Mouse (Mus musculus) neural tube, embryonic 13.5 days (tissue): ENCODE results near the gene Gpc6. TPM values are rescaled to one million over a fixed set of nuclear protein-coding genes. Genes with fewer than 3 reads are reported as not detected.
A peak's percentile ranks its signal among the peaks of the same experiment; 100 is the strongest.

Experiments
- ATAC-seq: fragments of 200-750 bp; cut with Nextera tagmentation; 2 replicates; pipeline ENCODE4 v1.8.0; 2017; ENCODE audit warnings: low read depth, mild to moderate bottlenecking, moderate TSS enrichment, moderate library complexity
- H3K27ac ChIP-seq: fragments of 300-500 bp; sonication (generic); replicated peaks from 2 replicates; pipeline ENCODE4 v1.5.1; 2015; ENCODE audit warnings: moderate library complexity, mild to moderate bottlenecking, inconsistent platforms
- H3K27me3 ChIP-seq: fragments of 300-500 bp; sonication (generic); 2 replicates; pipeline ENCODE4 v1.6.1; 2015; ENCODE audit warnings: mild to moderate bottlenecking, inconsistent platforms
- H3K36me3 ChIP-seq: fragments of 300-500 bp; sonication (generic); 2 replicates; pipeline ENCODE4 v1.6.1; 2015; ENCODE audit warnings: mild to moderate bottlenecking, inconsistent platforms
- H3K4me1 ChIP-seq: fragments of 300-500 bp; sonication (generic); replicated peaks from 2 replicates; pipeline ENCODE4 v1.6.1; 2015; ENCODE audit warnings: inconsistent platforms
- H3K4me2 ChIP-seq: fragments of 300-500 bp; sonication (generic); 2 replicates; pipeline ENCODE4 v1.6.1; 2015; ENCODE audit warnings: inconsistent platforms, mild to moderate bottlenecking, moderate library complexity
- H3K4me3 ChIP-seq: fragments of 300-500 bp; sonication (generic); 2 replicates; pipeline ENCODE4 v1.5.1; 2015; ENCODE audit warnings: mild to moderate bottlenecking, inconsistent platforms
- H3K9ac ChIP-seq: fragments of 300-500 bp; sonication (generic); 2 replicates; pipeline ENCODE4 v1.6.1; 2015; ENCODE audit warnings: moderate library complexity, mild to moderate bottlenecking, inconsistent platforms
- H3K9me3 ChIP-seq: fragments of 300-500 bp; sonication (generic); 2 replicates; pipeline ENCODE4 v1.6.1; 2016; ENCODE audit warnings: inconsistent platforms
- WGBS: fragments of 180-500 bp; shearing (Covaris S2); methylation state at CpG from one replicate; pipeline ENCODE4 v1.1.7; 2015; 5-methylcytosine and 5-hydroxymethylcytosine counted together
- polyA plus RNA-seq: library from polyadenylated mRNA; unstranded; fragments of >200 nt; fragmentation: Nextera tagmentation; extraction: Ambion mirVana; gene quantifications from 2 replicates; pipeline ENCODE4 v1.2.1, GENCODE M21; 2015

Gene Gpc6
- polyA plus RNA-seq, 1 experiment from 2014 or later: 22.1 TPM

DNA sequence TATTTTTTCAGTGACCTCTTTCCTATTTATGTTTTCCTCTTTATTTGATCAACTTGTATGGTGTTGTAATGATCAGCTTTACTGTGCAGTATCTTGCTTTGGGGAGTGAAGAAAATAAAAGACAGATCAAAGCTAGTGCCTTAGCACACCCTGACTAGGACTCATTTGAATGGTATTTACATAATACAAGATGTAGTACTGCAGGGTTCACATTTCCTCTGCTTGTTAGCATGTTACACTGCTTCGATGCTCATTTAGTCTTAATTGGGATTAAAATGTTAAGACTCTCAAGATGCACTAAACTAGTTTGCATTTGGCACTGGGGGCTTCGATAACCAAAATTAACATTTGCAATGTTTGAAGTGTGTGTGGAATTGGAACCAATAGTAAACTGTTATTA lies 803.6 kb downstream of the Gpc6 start:
- Histone ChIP-seq H3K4me2 (no peak overlapping the region), H3K4me1 (no peaks in the 10 kb centered on the region; the same call in 1 of the 2 replicates), H3K4me3 (no peak overlapping the region), H3K27ac (no peak overlapping the region), H3K36me3 (no peaks in the 10 kb centered on the region), H3K9ac (no peak overlapping the region), H3K27me3 (no peaks in the 10 kb centered on the region), H3K9me3 (no peaks in the 10 kb centered on the region)
- ATAC-seq: no peak
- WGBS: 89% methylated on average over 2 of the region's 2 CpGs

DNA sequence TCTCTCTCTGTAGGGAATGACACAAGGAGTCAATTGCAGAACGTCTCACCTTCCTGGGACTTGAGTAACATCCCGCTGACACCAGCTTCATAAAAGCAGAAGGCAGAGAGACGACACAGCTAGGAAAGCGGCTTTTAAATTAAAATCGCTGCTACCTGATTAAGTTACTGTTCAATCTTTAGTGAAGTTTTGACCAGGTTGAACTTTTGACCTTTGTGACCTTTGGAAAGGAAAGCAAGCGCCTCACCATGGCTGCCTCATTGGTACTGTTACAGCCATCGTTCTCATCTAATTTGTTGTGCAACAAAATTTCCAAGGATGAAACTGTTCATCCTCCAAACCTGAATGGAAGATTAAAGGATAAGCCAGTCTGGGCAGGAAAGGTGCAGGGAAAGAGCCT lies 830.1 kb downstream of the Gpc6 start:
- WGBS: 84% methylated on average over 7 of the region's 7 CpGs
- no peak overlapping the region for H3K27ac ChIP-seq
- no peak overlapping the region for H3K4me2 ChIP-seq
- ATAC-seq: no peak
- H3K36me3 ChIP-seq: no peaks in the 10 kb centered on the region
- H3K4me3 ChIP-seq: no peak overlapping the region
- no peaks in the 10 kb centered on the region; the same call in 1 of the 2 replicates for H3K9me3 ChIP-seq
- H3K9ac ChIP-seq: no peak overlapping the region
- no peaks in the 10 kb centered on the region for H3K27me3 ChIP-seq
- peaks cover 13% of the 10 kb centered on the region for H3K4me1 ChIP-seq

DNA sequence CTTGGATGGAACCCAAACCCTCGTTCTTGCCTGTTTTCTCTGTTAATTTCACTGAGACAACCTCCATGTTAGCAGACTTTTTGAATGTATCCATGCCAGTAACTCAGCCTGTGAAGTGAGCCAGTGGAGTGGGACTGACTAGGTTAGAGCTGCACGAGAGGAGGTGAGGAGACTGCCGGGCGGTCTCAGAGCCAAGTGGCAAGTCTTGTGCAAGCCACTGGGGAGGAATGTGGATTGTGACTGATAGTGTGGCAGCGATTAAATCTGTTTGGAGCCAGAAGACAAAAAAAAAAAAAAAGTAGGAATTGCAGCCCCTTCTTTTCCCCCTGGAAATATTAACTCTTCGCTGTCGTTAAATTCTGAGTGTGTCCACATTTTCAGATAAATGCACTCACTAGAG lies 831.4 kb downstream of the Gpc6 start:
- 79% methylated on average over 7 of the region's 7 CpGs for WGBS
- no peak overlapping the region for H3K4me2 ChIP-seq
- no peaks in the 10 kb centered on the region for H3K36me3 ChIP-seq
- ATAC-seq: no peak
- H3K9ac ChIP-seq: no peak overlapping the region
- H3K4me3 ChIP-seq: no peak overlapping the region
- no peak overlapping the region for H3K27ac ChIP-seq
- peaks cover 16% of the 10 kb centered on the region for H3K4me1 ChIP-seq
- no peaks in the 10 kb centered on the region for H3K27me3 ChIP-seq
- no peaks in the 10 kb centered on the region for H3K9me3 ChIP-seq

GRCm38 (mm10) chr14:117757790-117758358 lies 832.8 kb downstream of the Gpc6 start:
- Histone ChIP-seq H3K9me3 (no peaks in the 10 kb centered on the region), H3K27ac (no peak overlapping the region), H3K9ac (no peak overlapping the region), H3K27me3 (no peaks in the 10 kb centered on the region), H3K4me3 (no peak overlapping the region), H3K4me2 (no peak overlapping the region), H3K4me1 (peaks cover 18% of the 10 kb centered on the region), H3K36me3 (no peaks in the 10 kb centered on the region)
- WGBS: 48% methylated on average over 6 of the region's 6 CpGs
- no peak for ATAC-seq

DNA sequence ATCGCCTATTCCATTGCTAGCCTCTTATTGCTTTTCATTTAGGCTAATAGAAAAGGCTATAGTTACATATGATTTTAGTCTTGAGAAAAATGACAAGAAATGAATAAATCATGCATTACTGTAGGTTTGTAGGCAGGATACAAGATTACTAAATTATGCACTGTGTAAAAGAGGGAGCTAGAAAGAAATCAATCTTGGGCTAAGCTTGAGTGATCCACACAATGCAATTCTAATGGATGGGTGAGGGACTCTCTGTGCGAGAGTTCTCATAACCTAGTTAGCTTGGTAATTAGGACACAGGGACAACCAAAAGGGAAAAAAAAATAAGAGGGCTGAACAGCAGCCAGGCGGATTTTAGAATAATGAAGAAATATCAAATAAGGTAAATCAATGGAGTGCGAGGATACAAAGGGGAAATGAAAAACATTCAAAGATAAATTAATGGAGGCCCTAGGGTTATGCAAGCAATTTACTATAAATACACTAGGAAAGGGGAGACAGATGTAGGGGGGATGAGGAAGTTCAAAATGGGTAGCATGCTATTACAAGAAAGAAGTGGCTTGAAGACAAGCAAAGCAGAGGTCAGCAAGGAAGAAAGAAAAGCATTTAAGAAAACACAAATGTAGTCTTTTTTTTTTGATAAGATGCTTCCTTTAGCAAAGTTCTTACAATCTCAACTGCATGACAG lies 835.9 kb downstream of the Gpc6 start:
- Histone ChIP-seq H3K27ac (no peak overlapping the region), H3K4me1 (peaks cover 22% of the 10 kb centered on the region), H3K4me2 (no peak overlapping the region), H3K9me3 (no peaks in the 10 kb centered on the region), H3K9ac (no peak overlapping the region), H3K36me3 (no peaks in the 10 kb centered on the region), H3K4me3 (no peak overlapping the region), H3K27me3 (no peaks in the 10 kb centered on the region)
- ATAC-seq: no peak
- 58% methylated on average over 4 of the region's 4 CpGs for WGBS

- H3K4me1 ChIP-seq: peaks cover 14% of the 10 kb centered on the region; the same call in 1 of the 2 replicates
- no peaks in the 10 kb centered on the region for H3K9me3 ChIP-seq
- no peak overlapping the region for H3K4me3 ChIP-seq
- no peak overlapping the region for H3K9ac ChIP-seq
- H3K27me3 ChIP-seq: no peaks in the 10 kb centered on the region
- H3K4me2 ChIP-seq: no peak overlapping the region
- H3K36me3 ChIP-seq: no peaks in the 10 kb centered on the region
- no peak; the same call in 1 of the 2 replicates for ATAC-seq
- H3K27ac ChIP-seq: no peak overlapping the region
- WGBS: 29% methylated on average over 5 of the region's 5 CpGs
These were observed 837.8 kb downstream of the Gpc6 start for GRCm38 (mm10) chr14:117762934-117763333.

DNA sequence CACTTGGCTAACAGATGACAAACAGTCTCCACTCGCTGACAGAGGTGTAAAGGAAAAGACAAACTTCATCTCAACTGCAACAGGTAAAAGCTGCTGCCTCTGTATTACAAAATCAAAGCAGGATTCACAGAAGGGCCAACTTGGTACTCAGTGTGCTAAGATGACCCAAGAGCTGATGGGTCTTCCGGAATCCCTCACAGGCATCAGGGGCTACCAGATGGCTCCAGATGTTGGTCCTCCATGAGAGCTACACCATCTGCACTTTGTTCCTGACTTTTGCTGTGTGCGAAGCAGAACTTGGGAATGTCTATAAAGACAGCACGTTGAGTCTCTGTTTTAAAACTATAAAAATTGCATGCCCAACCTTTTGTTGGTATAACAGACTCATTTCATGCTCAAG lies 842.7 kb downstream of the Gpc6 start:
- no peak overlapping the region for H3K4me2 ChIP-seq
- no peak for ATAC-seq
- no peaks in the 10 kb centered on the region for H3K36me3 ChIP-seq
- H3K9ac ChIP-seq: no peak overlapping the region
- H3K4me3 ChIP-seq: no peak overlapping the region
- no peak overlapping the region for H3K27ac ChIP-seq
- no peaks in the 10 kb centered on the region for H3K9me3 ChIP-seq
- no peaks in the 10 kb centered on the region for H3K27me3 ChIP-seq
- WGBS: 85% methylated on average over 4 of the region's 4 CpGs
- peaks cover 4% of the 10 kb centered on the region; the same call in 1 of the 2 replicates for H3K4me1 ChIP-seq

GRCm38 (mm10) chr14:117768697-117769096 lies 843.6 kb downstream of the Gpc6 start:
- H3K4me2 ChIP-seq: no peak overlapping the region
- H3K27ac ChIP-seq: no peak overlapping the region
- no peaks in the 10 kb centered on the region for H3K27me3 ChIP-seq
- no peak overlapping the region for H3K4me3 ChIP-seq
- no peak for ATAC-seq
- H3K9ac ChIP-seq: no peak overlapping the region
- H3K36me3 ChIP-seq: no peaks in the 10 kb centered on the region
- H3K9me3 ChIP-seq: no peaks in the 10 kb centered on the region
- 92% methylated on average over 7 of the region's 7 CpGs for WGBS
- peaks cover 4% of the 10 kb centered on the region; the same call in 1 of the 2 replicates for H3K4me1 ChIP-seq

GRCm38 (mm10) chr14:117773373-117773772 lies 848.3 kb downstream of the Gpc6 start:
- H3K9me3 ChIP-seq: no peaks in the 10 kb centered on the region
- no peak overlapping the region for H3K27ac ChIP-seq
- H3K27me3 ChIP-seq: no peaks in the 10 kb centered on the region
- H3K9ac ChIP-seq: no peak overlapping the region
- ATAC-seq: no peak
- WGBS: 50% methylated on average over 2 of the region's 2 CpGs
- no peaks in the 10 kb centered on the region for H3K36me3 ChIP-seq
- no peak overlapping the region for H3K4me3 ChIP-seq
- H3K4me2 ChIP-seq: no peak overlapping the region
- H3K4me1 ChIP-seq: peaks cover 18% of the 10 kb centered on the region

DNA sequence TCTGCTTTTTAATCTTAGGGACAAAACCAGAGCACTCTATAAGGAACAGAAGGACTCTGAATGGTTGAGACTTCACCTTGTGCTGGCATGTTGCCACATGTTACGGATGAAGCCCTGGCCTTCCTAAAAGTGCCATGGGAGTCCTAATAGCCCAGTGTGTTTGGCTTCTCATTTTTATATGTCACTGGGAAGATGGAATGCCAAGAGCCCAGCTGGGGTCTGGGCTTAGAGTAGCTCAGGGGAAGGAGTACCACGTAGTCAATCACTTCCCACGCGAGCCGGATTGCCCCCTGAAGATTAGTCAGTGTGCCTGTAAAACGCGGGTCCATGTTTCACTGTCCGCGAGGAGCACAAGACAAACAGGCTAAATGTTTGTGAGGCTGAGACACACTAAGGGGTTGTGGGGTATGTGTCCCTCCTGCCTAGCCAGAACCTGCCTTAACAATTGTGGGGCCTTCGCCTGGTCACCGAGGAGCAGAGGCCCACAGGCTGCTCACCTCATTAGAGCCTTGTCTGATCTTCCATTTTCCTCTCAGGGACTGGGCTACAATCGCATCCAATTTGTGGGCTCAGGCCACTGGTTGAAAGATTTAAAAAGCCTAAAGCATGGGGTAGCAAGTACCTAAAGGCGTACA lies 852.9 kb downstream of the Gpc6 start:
- no peaks in the 10 kb centered on the region for H3K9me3 ChIP-seq
- ATAC-seq: peak; percentile 76
- H3K4me1 ChIP-seq: peaks cover 30% of the 10 kb centered on the region
- H3K27ac ChIP-seq: peak overlapping the region; percentile 52
- 36% methylated on average over 13 of the region's 13 CpGs for WGBS
- H3K9ac ChIP-seq: no peak overlapping the region
- no peak overlapping the region for H3K4me2 ChIP-seq
- no peaks in the 10 kb centered on the region for H3K27me3 ChIP-seq
- H3K4me3 ChIP-seq: no peak overlapping the region
- H3K36me3 ChIP-seq: no peaks in the 10 kb centered on the region

GRCm38 (mm10) chr14:117778538-117779413 lies 853.7 kb downstream of the Gpc6 start:
- Histone ChIP-seq H3K27me3 (no peaks in the 10 kb centered on the region), H3K36me3 (no peaks in the 10 kb centered on the region), H3K4me1 (peaks cover 29% of the 10 kb centered on the region), H3K9me3 (no peaks in the 10 kb centered on the region), H3K4me2 (no peak overlapping the region), H3K4me3 (no peak overlapping the region), H3K9ac (no peak overlapping the region), H3K27ac (peak overlapping the region; percentile 52; the same call in 1 of the 2 replicates)
- 53% methylated on average over 15 of the region's 15 CpGs for WGBS
- ATAC-seq: peak; percentile 20; the same call in 1 of the 2 replicates

DNA sequence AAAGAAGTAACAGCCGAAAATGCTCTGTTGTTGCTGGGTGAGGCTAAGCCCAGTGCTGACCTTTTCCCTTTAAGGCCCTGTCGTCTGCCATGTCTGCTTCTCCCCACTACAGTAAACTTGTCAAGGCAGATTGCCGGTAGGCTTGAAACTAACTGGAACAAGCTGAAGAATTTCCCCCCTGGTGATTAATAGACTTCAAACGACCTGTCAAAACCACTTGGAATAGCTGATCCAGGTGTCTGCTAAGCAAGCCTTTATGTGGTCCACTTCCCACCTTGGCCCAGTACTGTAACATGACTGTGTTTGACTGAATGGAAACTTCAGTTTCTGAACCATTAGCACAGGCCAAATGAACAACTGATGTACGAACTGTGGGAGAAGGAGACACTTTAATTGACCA lies 856.6 kb downstream of the Gpc6 start:
- Histone ChIP-seq H3K9me3 (no peaks in the 10 kb centered on the region), H3K36me3 (no peaks in the 10 kb centered on the region), H3K9ac (no peak overlapping the region), H3K4me3 (no peak overlapping the region), H3K4me1 (peaks cover 51% of the 10 kb centered on the region), H3K27ac (no peak overlapping the region), H3K4me2 (no peak overlapping the region), H3K27me3 (no peaks in the 10 kb centered on the region)
- no peak for ATAC-seq
- 61% methylated on average over 5 of the region's 5 CpGs for WGBS
